Mouse (Mus musculus) testis, adult 2 months (tissue): ENCODE measurements at regions not wholly inside any gene's neighbourhood (a gene's known extent, or its start where the extent isn't known, plus 50 kb on each side); places are given as distances from the start of the nearest gene placed in this dataset.

Experiments used
- CTCF ChIP-seq: fragments of 200-500 bp; IDR thresholded peaks from 2 replicates; pipeline ENCODE4 v1.5.1; 2012; ENCODE audit warnings: low read depth, mild to moderate bottlenecking, inconsistent platforms, low read length, moderate library complexity; ENCODE audit not compliant: control insufficient read depth, insufficient read depth, insufficient replicate concordance
- POLR2A ChIP-seq: fragments of 200-500 bp; IDR thresholded peaks from 2 replicates; pipeline ENCODE4 v1.6.1; 2012; ENCODE audit warnings: low read depth, mild to moderate bottlenecking, inconsistent platforms, low read length, moderate library complexity; ENCODE audit not compliant: control insufficient read depth

DNA sequence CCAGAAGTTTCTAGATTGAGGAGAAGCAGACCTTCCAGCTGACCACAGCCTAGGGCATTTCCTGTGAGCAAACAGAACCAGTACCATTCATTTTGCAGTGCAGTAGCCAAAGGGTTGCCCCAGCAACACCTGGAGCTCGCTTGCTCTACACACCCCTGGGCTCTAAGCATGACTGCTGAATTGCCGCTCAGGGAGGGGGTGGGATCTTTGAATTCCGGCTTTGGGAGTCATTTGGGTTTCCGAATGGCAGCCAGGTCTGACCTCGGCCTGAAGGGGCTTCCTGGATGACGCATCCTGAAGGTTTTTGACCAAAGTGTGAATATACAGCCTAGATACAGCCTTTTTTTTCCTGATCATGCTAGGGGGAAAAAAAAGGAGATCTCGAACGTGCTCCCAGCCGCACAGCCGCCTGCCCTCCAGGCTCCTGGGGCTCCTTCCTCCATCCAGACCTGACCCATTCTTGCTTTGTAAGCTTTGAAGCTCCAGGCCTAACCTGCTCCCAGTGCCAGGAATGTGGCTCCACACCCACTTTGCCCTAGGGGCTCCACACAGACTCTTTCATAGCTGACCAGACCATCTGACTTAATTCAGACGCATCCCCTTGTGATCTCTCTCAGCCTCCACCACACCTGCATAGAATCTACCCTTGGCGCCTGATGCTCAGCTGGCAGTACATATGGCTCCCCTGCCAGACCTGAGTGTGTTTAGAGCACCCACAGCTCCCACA lies 91.1 kb upstream of the Tle3 start:
- TF ChIP-seq POLR2A (no peak), CTCF (no peak)
